Mouse (Mus musculus) testis, adult 2 months (tissue): ENCODE results near the gene Rnf151.

Experiments used
- CTCF ChIP-seq: fragments of 200-500 bp; IDR thresholded peaks from 2 replicates; pipeline ENCODE4 v1.5.1; 2012; ENCODE audit warnings: low read depth, mild to moderate bottlenecking, inconsistent platforms, low read length, moderate library complexity; ENCODE audit not compliant: control insufficient read depth, insufficient read depth, insufficient replicate concordance
- POLR2A ChIP-seq: fragments of 200-500 bp; IDR thresholded peaks from 2 replicates; pipeline ENCODE4 v1.6.1; 2012; ENCODE audit warnings: low read depth, mild to moderate bottlenecking, inconsistent platforms, low read length, moderate library complexity; ENCODE audit not compliant: control insufficient read depth

- TF ChIP-seq CTCF (no peak), POLR2A (no peak)
Measured at GRCm38 (mm10) chr17:24677500-24678080, 40.3 kb downstream of the Rnf151 start.
